Mouse (Mus musculus) myocyte (in vitro differentiated cells): ENCODE data around the gene Coq8a.

Source experiments
- CEBPB ChIP-seq: IDR thresholded peaks from 2 replicates; pipeline ENCODE4 v1.6.1; 2011; ENCODE audit warnings: mild to moderate bottlenecking, moderate library complexity; ENCODE audit not compliant: poor library complexity, insufficient read depth, severe bottlenecking
- E2F4 ChIP-seq: IDR thresholded peaks from one replicate; pipeline ENCODE4 v1.6.1; 2011; ENCODE audit warnings: mild to moderate bottlenecking, control low read depth, moderate library complexity; ENCODE audit not compliant: insufficient read depth
- POLR2A ChIP-seq: IDR thresholded peaks from one replicate; pipeline ENCODE4 v1.6.1; 2011; ENCODE audit warnings: low read depth, mild to moderate bottlenecking, control low read depth, moderate library complexity; ENCODE audit not compliant: insufficient read length
- POLR2AphosphoS2 ChIP-seq: IDR thresholded peaks from one replicate; pipeline ENCODE4 v1.6.1; 2011; ENCODE audit warnings: low read depth, control low read depth; ENCODE audit not compliant: insufficient read length

DNA sequence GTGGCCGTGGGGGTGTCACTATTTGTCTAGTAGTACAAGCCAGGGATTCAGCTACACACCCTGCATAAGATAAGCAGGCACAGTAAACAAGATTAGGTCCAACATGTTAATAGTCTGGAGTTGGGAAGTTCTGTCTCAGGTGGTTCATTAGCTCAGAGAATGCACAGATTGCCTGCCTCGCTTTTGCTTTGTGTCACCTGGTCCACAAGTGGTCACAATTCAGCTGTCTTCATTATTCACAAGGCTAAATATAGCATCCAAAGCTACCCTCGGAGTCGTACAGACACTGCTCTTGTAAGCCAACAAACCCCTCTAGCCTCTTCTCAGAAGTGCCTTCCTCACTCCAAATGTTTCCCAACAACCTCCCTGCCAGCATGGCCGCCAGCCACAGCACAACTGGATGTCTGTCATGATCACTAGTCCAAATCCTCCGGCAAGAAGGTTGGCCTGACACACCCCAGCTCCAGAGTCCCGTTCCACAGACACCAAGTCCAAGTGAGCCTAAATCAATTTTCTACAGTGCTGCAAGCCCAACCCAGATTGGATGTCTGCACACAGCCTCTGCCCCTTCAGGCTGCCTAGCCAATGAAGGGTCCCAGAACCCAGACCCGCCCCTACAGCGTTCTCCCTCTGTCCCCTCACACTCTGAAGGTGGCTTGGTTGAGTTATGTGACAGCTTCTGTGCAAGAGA, 4.5 kb downstream of the Coq8a start:
- TF ChIP-seq E2F4 (no peak), POLR2A (peak; percentile 23), CEBPB (no peak), POLR2AphosphoS2 (no peak)
